Mouse (Mus musculus) lung, adult 2 months (tissue): ENCODE results near the gene Nbl1.

Source experiments
- CTCF ChIP-seq: fragments of 200-500 bp; IDR thresholded peaks from 2 replicates; pipeline ENCODE4 v1.5.1; 2011; ENCODE audit warnings: mild to moderate bottlenecking, low read length, control low read depth; ENCODE audit not compliant: insufficient read depth
- POLR2A ChIP-seq: fragments of 200-500 bp; IDR thresholded peaks from 2 replicates; pipeline ENCODE4 v1.6.1; 2011; ENCODE audit warnings: low read depth, mild to moderate bottlenecking, control low read depth, low read length, borderline replicate concordance; ENCODE audit errors: extremely low read depth

DNA sequence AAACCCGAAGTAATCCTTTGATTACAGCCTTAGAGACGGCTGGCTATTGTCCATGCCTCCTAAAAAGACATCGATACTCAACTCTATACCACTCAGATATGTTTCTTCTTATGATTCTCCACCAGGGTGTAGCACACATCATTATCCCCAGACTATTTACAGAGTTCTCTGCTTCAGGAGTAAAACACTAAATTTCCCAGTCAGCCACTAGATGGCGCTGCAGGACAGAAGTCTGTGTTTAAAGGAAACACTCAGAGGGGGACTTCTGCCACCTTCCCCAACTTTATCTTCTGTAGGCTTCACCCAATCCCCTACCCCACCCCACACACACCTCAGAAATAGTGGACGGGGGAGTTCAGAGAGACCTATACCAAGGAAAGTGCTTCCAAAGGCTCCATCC lies 6.8 kb downstream of the Nbl1 start:
- TF ChIP-seq CTCF: peak; percentile 45; the same call in 1 of the 2 replicates
- no peak for TF ChIP-seq POLR2A
